Mouse (Mus musculus): ENCODE measurements at regions not wholly inside any gene's neighbourhood (a gene's known extent, or its start where the extent isn't known, plus 50 kb on each side); places are given as distances from the start of the nearest gene placed in this dataset.

- WGBS = 69% methylated on average over 3 of the region's 3 CpGs
- Histone ChIP-seq H3K27ac (ENCODE audit: insufficient read depth, low read depth, low read length) (no peak overlapping the region), H3K4me1 (ENCODE audit: control insufficient read depth, insufficient read depth, insufficient read length, low read length) (no peaks in the 10 kb centered on the region), H3K27me3 (ENCODE audit: control insufficient read depth, insufficient read depth, low read length) (no peaks in the 10 kb centered on the region), H3K4me3 (ENCODE audit: low read depth, low read length) (no peak overlapping the region), H3K36me3 (ENCODE audit: control insufficient read depth, insufficient read depth, low read length) (no peaks in the 10 kb centered on the region)
- TF ChIP-seq CTCF (IDR thresholded peaks at IDR 0.05; ENCODE audit: extremely low read depth, insufficient read length, insufficient replicate concordance, low read depth, low read length) = no peak
- TF ChIP-seq POLR2A (IDR thresholded peaks at IDR 0.05; ENCODE audit: low read depth, low read length) = no peak
Observed at GRCm38 (mm10) chr1:169069647-169070046, 461.6 kb downstream of the Nuf2 start.

- Histone ChIP-seq H3K27me3 (ENCODE audit: control insufficient read depth, insufficient read depth, low read length) (no peaks in the 10 kb centered on the region), H3K27ac (ENCODE audit: insufficient read depth, low read depth, low read length) (no peak overlapping the region), H3K4me1 (ENCODE audit: control insufficient read depth, insufficient read depth, insufficient read length, low read length) (no peaks in the 10 kb centered on the region), H3K4me3 (ENCODE audit: low read depth, low read length) (no peak overlapping the region), H3K36me3 (ENCODE audit: control insufficient read depth, insufficient read depth, low read length) (no peaks in the 10 kb centered on the region)
- TF ChIP-seq POLR2A (IDR thresholded peaks at IDR 0.05; ENCODE audit: low read depth, low read length) = no peak
- TF ChIP-seq CTCF (IDR thresholded peaks at IDR 0.05; ENCODE audit: extremely low read depth, insufficient read length, insufficient replicate concordance, low read depth, low read length) = no peak
- WGBS = 57% methylated on average over 4 of the region's 4 CpGs
Observed at GRCm38 (mm10) chr1:169066795-169067194, 464.5 kb downstream of the Nuf2 start.

GRCm38 (mm10) chr1:169060627-169061026 lies 470.6 kb downstream of the Nuf2 start:
- WGBS = 86% methylated on average over 6 of the region's 6 CpGs
- TF ChIP-seq POLR2A (IDR thresholded peaks at IDR 0.05; ENCODE audit: low read depth, low read length) = no peak
- no peak for TF ChIP-seq CTCF (IDR thresholded peaks at IDR 0.05; ENCODE audit: extremely low read depth, insufficient read length, insufficient replicate concordance, low read depth, low read length)
- no peak overlapping the region for H3K4me3 ChIP-seq (ENCODE audit: low read depth, low read length)
- no peaks in the 10 kb centered on the region for H3K4me1 ChIP-seq (ENCODE audit: control insufficient read depth, insufficient read depth, insufficient read length, low read length)
- no peaks in the 10 kb centered on the region for H3K36me3 ChIP-seq (ENCODE audit: control insufficient read depth, insufficient read depth, low read length)
- H3K27ac ChIP-seq (ENCODE audit: insufficient read depth, low read depth, low read length) = no peak overlapping the region
- H3K27me3 ChIP-seq (ENCODE audit: control insufficient read depth, insufficient read depth, low read length) = no peaks in the 10 kb centered on the region

- TF ChIP-seq POLR2A (IDR thresholded peaks at IDR 0.05; ENCODE audit: low read depth, low read length) = no peak
- H3K27me3 ChIP-seq (ENCODE audit: control insufficient read depth, insufficient read depth, low read length) = no peaks in the 10 kb centered on the region
- H3K4me1 ChIP-seq (ENCODE audit: control insufficient read depth, insufficient read depth, insufficient read length, low read length) = no peaks in the 10 kb centered on the region
- H3K4me3 ChIP-seq (ENCODE audit: low read depth, low read length) = no peak overlapping the region
- H3K36me3 ChIP-seq (ENCODE audit: control insufficient read depth, insufficient read depth, low read length) = no peaks in the 10 kb centered on the region
- WGBS = 83% methylated on average over 5 of the region's 5 CpGs
- no peak overlapping the region for H3K27ac ChIP-seq (ENCODE audit: insufficient read depth, low read depth, low read length)
Observed at GRCm38 (mm10) chr1:169060145-169060544, 471.1 kb downstream of the Nuf2 start.

- Histone ChIP-seq H3K36me3 (ENCODE audit: control insufficient read depth, insufficient read depth, low read length) (no peaks in the 10 kb centered on the region), H3K27me3 (ENCODE audit: control insufficient read depth, insufficient read depth, low read length) (no peaks in the 10 kb centered on the region), H3K4me3 (ENCODE audit: low read depth, low read length) (no peak overlapping the region), H3K27ac (ENCODE audit: insufficient read depth, low read depth, low read length) (no peak overlapping the region), H3K4me1 (ENCODE audit: control insufficient read depth, insufficient read depth, insufficient read length, low read length) (no peaks in the 10 kb centered on the region)
- TF ChIP-seq CTCF (IDR thresholded peaks at IDR 0.05; ENCODE audit: extremely low read depth, insufficient read length, insufficient replicate concordance, low read depth, low read length) (no peak), POLR2A (IDR thresholded peaks at IDR 0.05; ENCODE audit: low read depth, low read length) (no peak)
- WGBS = 85% methylated on average over 8 of the region's 8 CpGs
Observed at GRCm38 (mm10) chr1:169051863-169052257, 479.4 kb downstream of the Nuf2 start.

- no peak overlapping the region for H3K4me3 ChIP-seq (ENCODE audit: low read depth, low read length)
- H3K36me3 ChIP-seq (ENCODE audit: control insufficient read depth, insufficient read depth, low read length) = no peaks in the 10 kb centered on the region
- WGBS = 40% methylated on average over 11 of the region's 11 CpGs
- H3K27ac ChIP-seq (ENCODE audit: insufficient read depth, low read depth, low read length) = no peak overlapping the region
- H3K4me1 ChIP-seq (ENCODE audit: control insufficient read depth, insufficient read depth, insufficient read length, low read length) = no peaks in the 10 kb centered on the region
- no peak for TF ChIP-seq POLR2A (IDR thresholded peaks at IDR 0.05; ENCODE audit: low read depth, low read length)
- H3K27me3 ChIP-seq (ENCODE audit: control insufficient read depth, insufficient read depth, low read length) = no peaks in the 10 kb centered on the region
Observed at GRCm38 (mm10) chr1:169051085-169051862, 480.0 kb downstream of the Nuf2 start.

GRCm38 (mm10) chr1:169049846-169050245 lies 481.4 kb downstream of the Nuf2 start:
- Histone ChIP-seq H3K36me3 (ENCODE audit: control insufficient read depth, insufficient read depth, low read length) (no peaks in the 10 kb centered on the region), H3K4me1 (ENCODE audit: control insufficient read depth, insufficient read depth, insufficient read length, low read length) (no peaks in the 10 kb centered on the region), H3K4me3 (ENCODE audit: low read depth, low read length) (no peak overlapping the region), H3K27ac (ENCODE audit: insufficient read depth, low read depth, low read length) (no peak overlapping the region), H3K27me3 (ENCODE audit: control insufficient read depth, insufficient read depth, low read length) (no peaks in the 10 kb centered on the region)
- TF ChIP-seq CTCF (IDR thresholded peaks at IDR 0.05; ENCODE audit: extremely low read depth, insufficient read length, insufficient replicate concordance, low read depth, low read length) (no peak), POLR2A (IDR thresholded peaks at IDR 0.05; ENCODE audit: low read depth, low read length) (no peak)
- 93% methylated on average over 2 of the region's 2 CpGs for WGBS
